Mouse (Mus musculus): ENCODE data around the gene Prkcd. TPM values are rescaled to one million over a fixed set of nuclear protein-coding genes. Genes with fewer than 3 reads are reported as not detected.
A peak's percentile ranks its signal among the peaks of the same experiment; 100 is the strongest.

Gene Prkcd
- polyA plus RNA-seq, 1 experiment from 2014 or later, result 46.5 TPM

GRCm38 (mm10) chr14:30654691-30655228 is 28.8 kb upstream of the Prkcd start:
- Histone ChIP-seq H3K4me2 (ENCODE audit: low read length) (peak overlapping the region; percentile 89), H3K4me3 (ENCODE audit: low read depth, low read length) (peak overlapping the region; percentile 86), H3K4me1 (replicated peaks; ENCODE audit: control insufficient read depth, insufficient read depth, low read length) (peaks cover 6% of the 10 kb centered on the region; the same call in 1 of the 2 replicates), H3K27ac (ENCODE audit: low read depth) (peak overlapping the region; percentile 75), H3K9ac (ENCODE audit: low read length) (peak overlapping the region; percentile 94), H3K27me3 (replicated peaks; ENCODE audit: control insufficient read depth, insufficient read depth, low read length) (no peaks in the 10 kb centered on the region), H3K9me3 (ENCODE audit: control insufficient read depth, low read length) (no peaks in the 10 kb centered on the region), H3K36me3 (ENCODE audit: control insufficient read depth, insufficient read depth, low read length) (peaks cover 12% of the 10 kb centered on the region)
- ATAC-seq (replicated peaks; ENCODE audit: low FRiP score, low TSS enrichment, low read depth), result no peak
- DNase-seq (ENCODE audit: low spot score), result no peak
- 35% methylated on average over 4 of the region's 4 CpGs for WGBS

- DNase-seq (ENCODE audit: low spot score) (peak; percentile 100), ATAC-seq (replicated peaks; ENCODE audit: low FRiP score, low TSS enrichment, low read depth) (peak; percentile 95)
- no peaks in the 10 kb centered on the region for H3K27me3 ChIP-seq (replicated peaks; ENCODE audit: control insufficient read depth, insufficient read depth, low read length)
- H3K9ac ChIP-seq (ENCODE audit: low read length), result peak within 1 kb of the TSS; percentile 94
- peaks cover 5% of the 10 kb centered on the region for H3K36me3 ChIP-seq (ENCODE audit: control insufficient read depth, insufficient read depth, low read length)
- H3K4me1 ChIP-seq (replicated peaks; ENCODE audit: control insufficient read depth, insufficient read depth, low read length), result peaks cover 6% of the 10 kb centered on the region; the same call in 1 of the 2 replicates
- H3K4me3 ChIP-seq (ENCODE audit: low read depth, low read length), result peak within 1 kb of the TSS; percentile 86
- H3K9me3 ChIP-seq (ENCODE audit: control insufficient read depth, low read length), result no peaks in the 10 kb centered on the region
- WGBS, result 1% methylated on average over 38 of the region's 38 CpGs
- H3K4me2 ChIP-seq (ENCODE audit: low read length), result peak within 1 kb of the TSS; percentile 89
- peak within 1 kb of the TSS; percentile 75 for H3K27ac ChIP-seq (ENCODE audit: low read depth)
Measured at GRCm38 (mm10) chr14:30653943-30654659, 28.1 kb upstream of the Prkcd start, which contains the start of gene Rft1. Gene Rft1 (plus strand): TSS chr14:30654360.

GRCm38 (mm10) chr14:30650969-30651368 is 25.0 kb upstream of the Prkcd start:
- Histone ChIP-seq H3K4me3 (ENCODE audit: low read depth, low read length) (no peak overlapping the region), H3K4me1 (replicated peaks; ENCODE audit: control insufficient read depth, insufficient read depth, low read length) (peaks cover 6% of the 10 kb centered on the region; the same call in 1 of the 2 replicates), H3K9me3 (ENCODE audit: control insufficient read depth, low read length) (no peaks in the 10 kb centered on the region), H3K36me3 (ENCODE audit: control insufficient read depth, insufficient read depth, low read length) (no peaks in the 10 kb centered on the region), H3K27me3 (replicated peaks; ENCODE audit: control insufficient read depth, insufficient read depth, low read length) (no peaks in the 10 kb centered on the region), H3K27ac (ENCODE audit: low read depth) (no peak overlapping the region), H3K9ac (ENCODE audit: low read length) (no peak overlapping the region), H3K4me2 (ENCODE audit: low read length) (no peak overlapping the region)
- 26% methylated on average over 4 of the region's 4 CpGs for WGBS
- no peak for ATAC-seq (replicated peaks; ENCODE audit: low FRiP score, low TSS enrichment, low read depth)
- no peak for DNase-seq (ENCODE audit: low spot score)

GRCm38 (mm10) chr14:30649745-30650144 is 23.7 kb upstream of the Prkcd start:
- Histone ChIP-seq H3K4me3 (ENCODE audit: low read depth, low read length) (no peak overlapping the region), H3K9ac (ENCODE audit: low read length) (no peak overlapping the region), H3K36me3 (ENCODE audit: control insufficient read depth, insufficient read depth, low read length) (no peaks in the 10 kb centered on the region), H3K27ac (ENCODE audit: low read depth) (no peak overlapping the region), H3K4me1 (replicated peaks; ENCODE audit: control insufficient read depth, insufficient read depth, low read length) (peaks cover 1% of the 10 kb centered on the region; the same call in 1 of the 2 replicates), H3K27me3 (replicated peaks; ENCODE audit: control insufficient read depth, insufficient read depth, low read length) (no peaks in the 10 kb centered on the region), H3K4me2 (ENCODE audit: low read length) (no peak overlapping the region), H3K9me3 (ENCODE audit: control insufficient read depth, low read length) (no peaks in the 10 kb centered on the region)
- WGBS, result 84% methylated on average over 8 of the region's 8 CpGs
- ATAC-seq (replicated peaks; ENCODE audit: low FRiP score, low TSS enrichment, low read depth) (no peak), DNase-seq (ENCODE audit: low spot score) (no peak)

GRCm38 (mm10) chr14:30648478-30648877 is 22.5 kb upstream of the Prkcd start:
- Histone ChIP-seq H3K4me2 (ENCODE audit: low read length) (no peak overlapping the region), H3K4me1 (replicated peaks; ENCODE audit: control insufficient read depth, insufficient read depth, low read length) (no peaks in the 10 kb centered on the region), H3K9me3 (ENCODE audit: control insufficient read depth, low read length) (no peaks in the 10 kb centered on the region), H3K9ac (ENCODE audit: low read length) (no peak overlapping the region), H3K27me3 (replicated peaks; ENCODE audit: control insufficient read depth, insufficient read depth, low read length) (no peaks in the 10 kb centered on the region), H3K27ac (ENCODE audit: low read depth) (no peak overlapping the region), H3K4me3 (ENCODE audit: low read depth, low read length) (no peak overlapping the region), H3K36me3 (ENCODE audit: control insufficient read depth, insufficient read depth, low read length) (no peaks in the 10 kb centered on the region)
- no peak for DNase-seq (ENCODE audit: low spot score)
- ATAC-seq (replicated peaks; ENCODE audit: low FRiP score, low TSS enrichment, low read depth), result no peak
- WGBS, result 50% methylated on average over 3 of the region's 3 CpGs

- Histone ChIP-seq H3K9me3 (ENCODE audit: control insufficient read depth, low read length) (no peaks in the 10 kb centered on the region), H3K4me1 (replicated peaks; ENCODE audit: control insufficient read depth, insufficient read depth, low read length) (no peaks in the 10 kb centered on the region), H3K27me3 (replicated peaks; ENCODE audit: control insufficient read depth, insufficient read depth, low read length) (no peaks in the 10 kb centered on the region), H3K27ac (ENCODE audit: low read depth) (no peak overlapping the region), H3K9ac (ENCODE audit: low read length) (no peak overlapping the region), H3K4me2 (ENCODE audit: low read length) (no peak overlapping the region), H3K4me3 (ENCODE audit: low read depth, low read length) (no peak overlapping the region), H3K36me3 (ENCODE audit: control insufficient read depth, insufficient read depth, low read length) (no peaks in the 10 kb centered on the region)
- no peak for DNase-seq (ENCODE audit: low spot score)
- no peak for ATAC-seq (replicated peaks; ENCODE audit: low FRiP score, low TSS enrichment, low read depth)
- 88% methylated on average over 1 of the region's 1 CpGs for WGBS
Measured at GRCm38 (mm10) chr14:30646486-30646885, 20.5 kb upstream of the Prkcd start.

GRCm38 (mm10) chr14:30645066-30645465 is 19.1 kb upstream of the Prkcd start:
- Histone ChIP-seq H3K4me2 (ENCODE audit: low read length) (no peak overlapping the region), H3K27me3 (replicated peaks; ENCODE audit: control insufficient read depth, insufficient read depth, low read length) (no peaks in the 10 kb centered on the region), H3K4me3 (ENCODE audit: low read depth, low read length) (no peak overlapping the region), H3K36me3 (ENCODE audit: control insufficient read depth, insufficient read depth, low read length) (no peaks in the 10 kb centered on the region), H3K9me3 (ENCODE audit: control insufficient read depth, low read length) (no peaks in the 10 kb centered on the region), H3K4me1 (replicated peaks; ENCODE audit: control insufficient read depth, insufficient read depth, low read length) (no peaks in the 10 kb centered on the region), H3K9ac (ENCODE audit: low read length) (no peak overlapping the region), H3K27ac (ENCODE audit: low read depth) (no peak overlapping the region)
- WGBS, result 67% methylated on average over 8 of the region's 8 CpGs
- DNase-seq (ENCODE audit: low spot score) (no peak), ATAC-seq (replicated peaks; ENCODE audit: low FRiP score, low TSS enrichment, low read depth) (no peak)

- ATAC-seq (replicated peaks; ENCODE audit: low FRiP score, low TSS enrichment, low read depth), result no peak
- no peak overlapping the region for H3K4me3 ChIP-seq (ENCODE audit: low read depth, low read length)
- H3K9ac ChIP-seq (ENCODE audit: low read length), result no peak overlapping the region
- no peaks in the 10 kb centered on the region for H3K4me1 ChIP-seq (replicated peaks; ENCODE audit: control insufficient read depth, insufficient read depth, low read length)
- WGBS, result 86% methylated on average over 2 of the region's 2 CpGs
- H3K27me3 ChIP-seq (replicated peaks; ENCODE audit: control insufficient read depth, insufficient read depth, low read length), result no peaks in the 10 kb centered on the region
- no peak for DNase-seq (ENCODE audit: low spot score)
- H3K36me3 ChIP-seq (ENCODE audit: control insufficient read depth, insufficient read depth, low read length), result no peaks in the 10 kb centered on the region
- H3K9me3 ChIP-seq (ENCODE audit: control insufficient read depth, low read length), result no peaks in the 10 kb centered on the region
- no peak overlapping the region for H3K27ac ChIP-seq (ENCODE audit: low read depth)
- no peak overlapping the region for H3K4me2 ChIP-seq (ENCODE audit: low read length)
Measured at GRCm38 (mm10) chr14:30644026-30644425, 18.0 kb upstream of the Prkcd start.

- 85% methylated on average over 2 of the region's 2 CpGs for WGBS
- Histone ChIP-seq H3K9me3 (ENCODE audit: control insufficient read depth, low read length) (no peaks in the 10 kb centered on the region), H3K4me3 (ENCODE audit: low read depth, low read length) (no peak overlapping the region), H3K27me3 (replicated peaks; ENCODE audit: control insufficient read depth, insufficient read depth, low read length) (no peaks in the 10 kb centered on the region), H3K4me1 (replicated peaks; ENCODE audit: control insufficient read depth, insufficient read depth, low read length) (no peaks in the 10 kb centered on the region), H3K36me3 (ENCODE audit: control insufficient read depth, insufficient read depth, low read length) (no peaks in the 10 kb centered on the region), H3K27ac (ENCODE audit: low read depth) (no peak overlapping the region), H3K4me2 (ENCODE audit: low read length) (no peak overlapping the region), H3K9ac (ENCODE audit: low read length) (no peak overlapping the region)
- no peak for ATAC-seq (replicated peaks; ENCODE audit: low FRiP score, low TSS enrichment, low read depth)
- DNase-seq (ENCODE audit: low spot score), result no peak
Measured at GRCm38 (mm10) chr14:30641748-30642147, 15.7 kb upstream of the Prkcd start.

Measured in intestine, embryonic 14.5 days (tissue).